In genomic region chr13:112002661-112003347, GRCm38 (mm10) we compare ENCODE assay signal across 8 mouse cellular contexts.
DNase-seq lines count a peak whose midpoint lies in the region; ATAC-seq and TF ChIP-seq lines count a peak whose summit lies in the region.

No protein-coding gene starts in this region.

- H3K4me2 ChIP-seq in kidney, postnatal 0 days (ENCODE audit: low read length): 0 out of 2 replicates have a peak overlapping the region, but pooled peaks have one; percentile 10

- peak; percentile 48 for DNase-seq in embryo, embryonic 10 days (ENCODE audit: low spot score)
- no peak for DNase-seq in embryo, embryonic 11 days
- DNase-seq in 3134 (ENCODE audit: extremely low read depth, insufficient read length, low spot score): peak; percentile 20
- peak; percentile 47 for DNase-seq in heart, adult 8-10 months (ENCODE audit: low spot score)
- peak; percentile 80 for DNase-seq in kidney, postnatal 0 days (ENCODE audit: low spot score)
- peak; percentile 29 for DNase-seq in mesoderm, embryonic 11.5 days (ENCODE audit: low read depth, low spot score)
- DNase-seq in cerebellum, adult 2 months: no peak
- DNase-seq in neural tube, embryonic 10.5 days (ENCODE audit: extremely low spot score, low spot score): no peak

- H3K27me3 ChIP-seq in kidney, postnatal 0 days (ENCODE audit: insufficient read depth, low read length): no peaks in the 10 kb centered on the region
- no peaks in the 10 kb centered on the region for H3K27me3 ChIP-seq in cerebellum, adult 2 months (ENCODE audit: control insufficient read depth, insufficient read depth, low read length)

- no peak for TF ChIP-seq POLR2A in cerebellum, adult 2 months (IDR thresholded peaks at IDR 0.05; ENCODE audit: borderline replicate concordance, insufficient read depth, low read length)

- no peaks in the 10 kb centered on the region for H3K36me3 ChIP-seq in kidney, postnatal 0 days (ENCODE audit: insufficient read depth, low read length)

- peak; percentile 76 for ATAC-seq in kidney, postnatal 0 days (replicated peaks; ENCODE audit: low FRiP score, low read depth)

- WGBS in kidney, postnatal 0 days: 21% methylated on average over 15 of the region's 15 CpGs
- 68% methylated on average over 15 of the region's 15 CpGs for WGBS in cerebellum, adult 2 months

- peak; percentile 35; the same call in 1 of the 2 replicates for TF ChIP-seq CTCF in kidney, postnatal 0 days (IDR thresholded peaks at IDR 0.05; ENCODE audit: low read depth)
- no peak for TF ChIP-seq CTCF in cerebellum, adult 2 months (IDR thresholded peaks at IDR 0.05; ENCODE audit: borderline replicate concordance, insufficient read depth, low read depth, low read length)

- H3K9me3 ChIP-seq in kidney, postnatal 0 days (replicated peaks; ENCODE audit: low read length): no peaks in the 10 kb centered on the region

- no peak overlapping the region for H3K27ac ChIP-seq in kidney, postnatal 0 days
- H3K27ac ChIP-seq in cerebellum, adult 2 months (ENCODE audit: insufficient read depth, low read length): no peak overlapping the region

- H3K4me1 ChIP-seq in kidney, postnatal 0 days (replicated peaks; ENCODE audit: insufficient read depth, low read length): peaks cover 20% of the 10 kb centered on the region; the same call in 1 of the 2 replicates
- H3K4me1 ChIP-seq in cerebellum, adult 2 months (ENCODE audit: control insufficient read depth, insufficient read depth, low read length): peaks cover 8% of the 10 kb centered on the region

- no peak overlapping the region for H3K9ac ChIP-seq in kidney, postnatal 0 days (ENCODE audit: low read depth, low read length)

- no peak overlapping the region for H3K4me3 ChIP-seq in kidney, postnatal 0 days (replicated peaks; ENCODE audit: low read depth, low read length)
- H3K4me3 ChIP-seq in cerebellum, adult 2 months (replicated peaks; ENCODE audit: insufficient read depth, low read depth, low read length): no peak overlapping the region

Comparison
In these comparisons a context has a peak if more than half of its experiments do, and no peak if none do; other contexts are left out.
1. DNase-seq: peak in embryo, embryonic 10 days (single experiment), 3134 (single experiment), heart, adult 8-10 months (single experiment), kidney, postnatal 0 days (single experiment) and mesoderm, embryonic 11.5 days (single experiment); none in embryo, embryonic 11 days (single experiment), cerebellum, adult 2 months (0 of 2) and neural tube, embryonic 10.5 days (single experiment).